Mouse (Mus musculus) intestine, embryonic 14.5 days (tissue): ENCODE results near the gene Hist3h2ba. TPM values are rescaled to one million over a fixed set of nuclear protein-coding genes. Genes with fewer than 3 reads are reported as not detected.

Experiments used
- ATAC-seq: fragments of 200-750 bp; cut with Nextera tagmentation; replicated peaks from 2 replicates; pipeline ENCODE4 v1.8.0; 2017; ENCODE audit warnings: low read depth, moderate number of reproducible peaks, moderate TSS enrichment, moderate library complexity; ENCODE audit not compliant: low FRiP score, low TSS enrichment
- DNase-seq: peaks from one replicate; pipeline ENCODE4 v3.0.0-alpha.2; 2018; ENCODE audit warnings: low spot score
- H3K27ac ChIP-seq: fragments of 300-500 bp; sonication (generic); 2 replicates; pipeline ENCODE4 v1.5.1; 2014; ENCODE audit warnings: low read depth, mild to moderate bottlenecking, control low read depth
- H3K27me3 ChIP-seq: fragments of 300-500 bp; sonication (generic); replicated peaks from 2 replicates; pipeline ENCODE4 v1.6.1; 2014; ENCODE audit warnings: low read length, control low read depth; ENCODE audit not compliant: control insufficient read depth, insufficient read depth
- H3K36me3 ChIP-seq: fragments of 300-500 bp; sonication (generic); 2 replicates; pipeline ENCODE4 v1.6.1; 2014; ENCODE audit warnings: low read length, control low read depth; ENCODE audit not compliant: control insufficient read depth, insufficient read depth
- H3K4me1 ChIP-seq: fragments of 300-500 bp; sonication (generic); replicated peaks from 2 replicates; pipeline ENCODE4 v1.6.1; 2014; ENCODE audit warnings: low read length, control low read depth, mixed read lengths; ENCODE audit not compliant: control insufficient read depth, insufficient read depth
- H3K4me2 ChIP-seq: fragments of 300-500 bp; sonication (generic); 2 replicates; pipeline ENCODE4 v1.6.1; 2014; ENCODE audit warnings: low read length
- H3K4me3 ChIP-seq: fragments of 300-500 bp; sonication (generic); 2 replicates; pipeline ENCODE4 v1.5.1; 2014; ENCODE audit warnings: low read depth, low read length, control low read depth, mixed read lengths
- H3K9ac ChIP-seq: fragments of 300-500 bp; sonication (generic); 2 replicates; pipeline ENCODE4 v1.6.1; 2014; ENCODE audit warnings: mild to moderate bottlenecking, low read length
- H3K9me3 ChIP-seq: fragments of 300-500 bp; sonication (generic); 2 replicates; pipeline ENCODE4 v1.6.1; 2016; ENCODE audit warnings: low read length, control low read depth; ENCODE audit not compliant: control insufficient read depth
- WGBS: fragments of 180-500 bp; shearing (Covaris S2); extraction: QIAGEN DNeasy Blood & Tissue Kit; methylation state at CpG from one replicate; pipeline ENCODE4 v1.1.7; 2014; 5-methylcytosine and 5-hydroxymethylcytosine counted together
- microRNA-seq: library from miRNA; unstranded; fragments of <30 nt; microRNA quantifications from one replicate; pipeline ENCODE4, GENCODE M21; 2016
- polyA plus RNA-seq: library from polyadenylated mRNA; unstranded; fragments of >200 nt; fragmentation: Nextera tagmentation; extraction: Ambion mirVana; gene quantifications from 2 replicates; pipeline ENCODE4 v1.2.1, GENCODE M21; 2014

Gene Hist3h2ba
- polyA plus RNA-seq, 1 experiment from 2014 or later = 24.9 TPM

DNA sequence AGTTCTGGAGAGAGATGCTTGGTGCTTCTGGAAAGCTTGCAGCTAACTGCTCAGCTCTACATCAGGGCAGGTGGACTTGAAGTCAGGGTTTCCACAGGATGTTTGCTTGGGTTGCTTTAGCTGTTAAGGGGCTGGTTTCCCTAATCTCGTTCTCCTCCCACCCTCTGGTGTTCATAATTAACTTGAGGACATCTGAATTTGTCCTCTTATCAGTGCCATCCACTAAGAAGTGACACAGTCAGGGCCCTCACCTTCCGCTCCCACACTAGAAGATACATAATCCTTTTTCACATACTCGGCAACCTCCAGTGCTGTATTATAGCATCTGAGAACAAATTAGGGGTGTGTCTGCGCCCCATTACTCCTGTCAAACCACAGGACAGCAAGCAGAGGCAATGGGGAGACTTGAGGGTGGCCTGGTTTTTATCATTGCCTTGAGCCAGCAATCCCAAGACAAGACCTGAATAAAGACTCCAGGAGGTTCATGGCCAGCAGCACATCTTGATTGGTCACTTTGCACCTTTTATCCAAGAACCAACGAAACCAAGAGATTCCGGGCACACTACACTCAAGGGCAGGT, 44.5 kb downstream of the Hist3h2ba start:
- WGBS = 66% methylated on average over 6 of the region's 6 CpGs
- 0 out of 2 replicates have a peak, but pooled peaks cover 10% of the 10 kb centered on the region for H3K27me3 ChIP-seq
- H3K27ac ChIP-seq = no peak overlapping the region
- no peak for DNase-seq
- no peaks in the 10 kb centered on the region for H3K9me3 ChIP-seq
- no peak overlapping the region for H3K4me2 ChIP-seq
- H3K36me3 ChIP-seq = peaks cover 33% of the 10 kb centered on the region
- H3K9ac ChIP-seq = no peak overlapping the region
- no peak for ATAC-seq
- no peak overlapping the region for H3K4me3 ChIP-seq
- no peaks in the 10 kb centered on the region; the same call in 1 of the 2 replicates for H3K4me1 ChIP-seq

DNA sequence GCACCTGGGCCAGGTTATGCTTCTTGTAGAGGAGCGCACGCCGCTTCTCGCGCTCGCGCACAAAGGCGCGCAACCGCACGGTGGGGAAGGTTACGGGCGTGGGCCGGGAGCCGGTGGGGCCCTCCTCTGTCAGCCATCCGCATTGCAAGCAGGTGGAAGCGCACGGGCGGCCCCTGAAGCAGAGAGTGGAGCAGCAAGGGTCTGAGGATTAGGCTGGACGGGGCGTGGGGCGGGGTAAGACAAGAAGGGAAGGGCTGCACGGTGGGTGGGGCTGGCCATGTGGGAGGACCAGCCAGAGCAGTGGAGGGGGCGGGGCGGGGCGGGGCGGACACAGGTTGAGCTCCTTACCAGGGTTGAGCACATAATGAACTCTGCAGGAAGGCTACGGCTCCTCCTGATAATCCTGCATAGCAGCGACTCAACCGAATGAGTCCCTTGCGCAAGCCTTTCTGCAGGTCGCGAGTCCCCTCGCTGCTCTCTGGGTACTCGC, 45.7 kb downstream of the Hist3h2ba start:
- WGBS = 1% methylated on average over 33 of the region's 35 CpGs
- H3K9ac ChIP-seq = no peak overlapping the region
- H3K4me1 ChIP-seq = no peaks in the 10 kb centered on the region; the same call in 1 of the 2 replicates

DNA sequence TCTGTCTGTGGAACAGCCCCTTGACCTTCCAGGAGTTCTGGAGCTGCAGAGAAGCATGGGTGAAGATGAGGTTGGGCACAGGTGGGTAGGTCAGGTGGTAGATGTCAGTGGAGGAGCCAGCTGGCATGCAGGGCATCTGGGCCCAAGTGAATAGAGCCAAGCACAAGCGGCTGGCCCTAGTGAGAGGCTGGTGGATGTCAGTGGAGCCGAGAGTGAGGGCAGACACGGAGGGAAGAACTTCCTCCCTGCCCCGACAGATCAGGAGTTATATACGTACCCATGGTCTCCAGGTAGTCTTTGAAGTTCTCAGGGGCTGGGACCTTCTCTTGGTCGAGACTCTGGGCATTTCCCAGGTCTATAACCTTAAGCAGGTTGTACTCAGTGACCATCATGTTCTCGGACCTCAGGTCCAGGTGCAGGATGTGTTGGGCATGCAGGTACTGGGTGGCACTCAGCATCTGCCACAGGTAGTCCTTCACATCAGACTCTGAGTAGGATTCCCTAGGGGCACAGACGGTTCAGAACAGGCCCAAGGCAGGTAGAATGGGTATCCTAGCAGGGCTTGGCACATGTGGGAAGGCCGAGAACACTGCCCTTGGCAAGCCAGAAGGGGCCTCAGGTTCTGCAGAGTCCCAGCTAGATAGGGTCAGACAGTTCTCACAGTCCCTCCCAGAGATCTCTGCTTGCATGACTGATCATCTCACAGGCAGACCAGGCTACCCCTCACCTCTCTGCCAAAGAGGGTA, 46.5 kb downstream of the Hist3h2ba start:
- no peak for ATAC-seq
- 0 out of 2 replicates have a peak, but pooled peaks cover 10% of the 10 kb centered on the region for H3K27me3 ChIP-seq
- 83% methylated on average over 9 of the region's 9 CpGs for WGBS
- no peaks in the 10 kb centered on the region for H3K9me3 ChIP-seq
- H3K4me3 ChIP-seq = no peak overlapping the region
- peaks cover 12% of the 10 kb centered on the region; the same call in 1 of the 2 replicates for H3K36me3 ChIP-seq
- H3K4me2 ChIP-seq = peak overlapping the region; percentile 48; the same call in 1 of the 2 replicates
- no peak overlapping the region for H3K9ac ChIP-seq
- no peaks in the 10 kb centered on the region; the same call in 1 of the 2 replicates for H3K4me1 ChIP-seq
- H3K27ac ChIP-seq = no peak overlapping the region
- DNase-seq = no peak

More for the DNA sequence above, 45.7 kb downstream of the Hist3h2ba start:
- Histone ChIP-seq H3K27ac (no peak overlapping the region), H3K36me3 (peaks cover 21% of the 10 kb centered on the region), H3K4me2 (peak overlapping the region; percentile 48), H3K27me3 (0 out of 2 replicates have a peak, but pooled peaks cover 10% of the 10 kb centered on the region), H3K4me3 (peak overlapping the region; percentile 21), H3K9me3 (no peaks in the 10 kb centered on the region)
- peak; percentile 70 for DNase-seq
- peak; percentile 77 for ATAC-seq

DNA sequence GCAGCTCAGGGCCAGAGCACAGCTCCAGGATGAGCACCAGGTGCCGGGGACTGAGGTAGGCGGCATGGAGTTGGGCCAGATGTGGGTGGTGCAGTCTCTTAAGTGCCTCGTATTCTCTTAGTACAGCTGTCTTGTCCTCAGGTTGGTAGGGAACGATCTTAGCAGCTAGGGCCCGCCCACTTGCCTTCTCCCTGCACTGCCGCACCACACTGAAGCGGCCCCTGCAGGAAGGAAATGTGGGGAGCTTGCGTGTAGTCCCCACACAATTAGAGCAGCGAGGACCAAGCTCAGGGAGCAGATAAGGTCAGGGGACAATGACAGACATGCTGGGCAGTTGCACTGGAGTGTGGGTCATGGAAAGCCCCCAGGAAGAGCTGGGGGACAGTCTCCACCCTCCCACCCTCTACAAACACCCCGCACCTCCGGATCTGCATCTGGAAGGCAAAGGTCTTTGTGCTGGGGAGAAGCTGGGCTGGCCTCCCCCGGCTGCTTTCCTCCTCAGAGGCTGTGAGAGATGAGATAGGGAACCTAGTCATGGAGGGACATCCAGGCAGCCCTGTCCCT, 47.2 kb downstream of the Hist3h2ba start:
- Histone ChIP-seq H3K4me3 (no peak overlapping the region), H3K4me2 (no peak overlapping the region), H3K9me3 (no peaks in the 10 kb centered on the region), H3K36me3 (peaks cover 6% of the 10 kb centered on the region; the same call in 1 of the 2 replicates), H3K27me3 (0 out of 2 replicates have a peak, but pooled peaks cover 10% of the 10 kb centered on the region), H3K27ac (no peak overlapping the region), H3K9ac (no peak overlapping the region), H3K4me1 (no peaks in the 10 kb centered on the region; the same call in 1 of the 2 replicates)
- ATAC-seq = no peak
- no peak for DNase-seq
- WGBS = 51% methylated on average over 12 of the region's 12 CpGs

DNA sequence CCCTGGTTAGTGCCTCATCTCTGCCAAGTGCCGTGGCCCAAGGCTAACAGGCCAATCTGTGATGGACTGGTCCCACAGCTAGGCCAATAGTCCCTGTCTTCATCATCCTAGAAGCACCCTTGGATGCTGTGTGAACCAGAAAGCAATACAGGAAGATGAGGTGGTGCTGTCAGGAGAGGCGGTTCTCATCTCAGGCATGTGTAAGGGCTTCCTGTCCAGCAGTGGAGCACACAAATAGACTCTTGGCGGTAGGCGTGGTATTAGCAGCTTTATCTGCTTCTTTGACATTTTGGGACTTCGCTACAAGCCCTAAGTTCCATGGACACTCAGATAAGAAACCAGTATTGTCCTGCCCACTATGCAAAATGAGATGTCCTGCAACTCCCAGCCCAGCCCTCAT, 48.8 kb downstream of the Hist3h2ba start:
- no peaks in the 10 kb centered on the region; the same call in 1 of the 2 replicates for H3K4me1 ChIP-seq
- H3K27ac ChIP-seq = no peak overlapping the region
- no peak overlapping the region for H3K4me2 ChIP-seq
- 91% methylated on average over 5 of the region's 5 CpGs for WGBS
- H3K4me3 ChIP-seq = no peak overlapping the region
- DNase-seq (no peak), ATAC-seq (no peak)
- H3K9ac ChIP-seq = no peak overlapping the region
- no peaks in the 10 kb centered on the region for H3K36me3 ChIP-seq
- 0 out of 2 replicates have a peak, but pooled peaks cover 10% of the 10 kb centered on the region for H3K27me3 ChIP-seq
- H3K9me3 ChIP-seq = no peaks in the 10 kb centered on the region

Small RNAs within 50 kb of the gene (microRNA-seq; reads per million reads assigned to microRNA genes)
- gene Gm44313 = not detected

Other genes starting within 250 kb of the Hist3h2ba start
- gene Olfr319, start 249.8 kb upstream of the Hist3h2ba start, polyA plus RNA-seq = not detected in 2 replicates
- not detected in 2 replicates for gene Olfr318, start 224.9 kb upstream of the Hist3h2ba start, polyA plus RNA-seq
- not detected in 2 replicates for gene Olfr317, start 209.7 kb upstream of the Hist3h2ba start, polyA plus RNA-seq
- not detected in 2 replicates for gene Olfr316, start 196.2 kb upstream of the Hist3h2ba start, polyA plus RNA-seq
- not detected in 2 replicates for gene Olfr315, start 175.7 kb upstream of the Hist3h2ba start, polyA plus RNA-seq
- not detected in 2 replicates for gene Olfr314, start 166.0 kb upstream of the Hist3h2ba start, polyA plus RNA-seq
- 40.1 and 47.1 TPM in 2 replicates for gene Fam183b, start 147.0 kb upstream of the Hist3h2ba start, polyA plus RNA-seq
- not detected in 2 replicates for gene Olfr313, start 133.9 kb upstream of the Hist3h2ba start, polyA plus RNA-seq
- gene Olfr312, start 119.7 kb upstream of the Hist3h2ba start, polyA plus RNA-seq = not detected in 2 replicates
- gene Olfr311, start 109.7 kb upstream of the Hist3h2ba start, polyA plus RNA-seq = not detected in 2 replicates
- 9.4 and 10.6 TPM in 2 replicates for gene Gm12258, start 101.8 kb upstream of the Hist3h2ba start, polyA plus RNA-seq
- 7.1 and 10.4 TPM in 2 replicates for gene 2810021J22Rik, start 81.7 kb upstream of the Hist3h2ba start, polyA plus RNA-seq
- 6.7 and 7.2 TPM in 2 replicates for gene Zfp39, start 44.7 kb upstream of the Hist3h2ba start, polyA plus RNA-seq
- 0.05 TPM in 1 of 2 replicates, not detected in the other for gene Btnl10, start 31.0 kb upstream of the Hist3h2ba start, polyA plus RNA-seq
- 240 and 258 TPM in 2 replicates for gene Rnf187, start 10.0 kb upstream of the Hist3h2ba start, polyA plus RNA-seq
- gene Hist3h2a, start 5.8 kb downstream of the Hist3h2ba start, polyA plus RNA-seq = 28.7 and 30.3 TPM in 2 replicates
- gene Trim17, start 5.8 kb downstream of the Hist3h2ba start, polyA plus RNA-seq = 0.24 and 0.28 TPM in 2 replicates
- gene Trim11, start 29.2 kb downstream of the Hist3h2ba start, polyA plus RNA-seq = 16.5 and 19.6 TPM in 2 replicates
- 2.0 and 2.2 TPM in 2 replicates for gene Obscn, start 187.5 kb downstream of the Hist3h2ba start, polyA plus RNA-seq
- gene Iba57, start 214.8 kb downstream of the Hist3h2ba start, polyA plus RNA-seq = 2.4 and 3.1 TPM in 2 replicates
- 0.42 and 0.55 TPM in 2 replicates for gene Gjc2, start 234.3 kb downstream of the Hist3h2ba start, polyA plus RNA-seq
- gene Guk1, start 243.3 kb downstream of the Hist3h2ba start, polyA plus RNA-seq = 142 and 143 TPM in 2 replicates